ENCODE assay signal across 12 mouse cellular contexts in the genomic region with DNA sequence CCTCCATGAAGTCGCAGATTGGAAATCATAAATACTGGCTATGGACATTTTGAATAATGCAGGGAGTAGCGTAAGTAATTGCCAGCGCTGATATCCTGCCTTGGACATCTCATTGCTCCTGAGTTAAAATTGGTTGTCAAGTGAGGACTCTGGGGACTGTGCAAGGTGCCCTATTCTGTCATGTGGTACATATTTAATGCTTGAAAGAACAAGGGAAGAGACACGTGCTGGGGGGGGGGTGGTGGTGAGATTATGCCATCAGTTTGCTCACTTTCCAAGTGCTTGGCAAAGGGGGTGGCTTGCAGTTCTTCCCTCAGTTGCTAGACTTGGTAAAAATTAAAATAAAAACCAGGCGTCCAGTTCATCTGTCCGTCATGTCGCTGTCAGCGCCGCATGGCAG.
DNase-seq lines count a peak whose midpoint lies in the region; ATAC-seq and TF ChIP-seq lines count a peak whose summit lies in the region.
"Had no signal": no experiment of that assay in that cellular context is flagged by ENCODE, and none has a peak within 500 bp of the region (broad histone marks: within the 10 kb centered on the region; RNA-seq: fewer than 3 reads in every experiment).

No protein-coding gene starts in this region.

- no peak for TF ChIP-seq CTCF in left cerebral cortex, adult 2 months (IDR thresholded peaks at IDR 0.05)
- no peak for TF ChIP-seq CTCF in olfactory bulb, adult 2 months (IDR thresholded peaks at IDR 0.05; ENCODE audit: insufficient read depth, low read depth, low read length)

- WGBS in forebrain, embryonic 15.5 days = 22% methylated on average over 9 of the region's 9 CpGs
- 38% methylated on average over 9 of the region's 9 CpGs for WGBS in limb, embryonic 13.5 days
- 30% methylated on average over 9 of the region's 9 CpGs for WGBS in olfactory bulb, adult 2 months

- peak overlapping the region; percentile 79 for H3K4me2 ChIP-seq in forebrain, embryonic 15.5 days (replicated peaks)
- peak overlapping the region; percentile 67 for H3K4me2 ChIP-seq in limb, embryonic 13.5 days (replicated peaks)

- no peaks in the 10 kb centered on the region for H3K36me3 ChIP-seq in forebrain, embryonic 15.5 days
- no peaks in the 10 kb centered on the region for H3K36me3 ChIP-seq in limb, embryonic 13.5 days

- no peaks in the 10 kb centered on the region for H3K27me3 ChIP-seq in forebrain, embryonic 15.5 days
- peaks cover 54% of the 10 kb centered on the region for H3K27me3 ChIP-seq in limb, embryonic 13.5 days

- intact Hi-C loops in left cerebral cortex, adult 2 months (cut with DNase I) = loop anchor here (2.0 to 5.0 kb wide), 2 partner anchors 83 to 306 kb away; no protein-coding TSS in a partner anchor

- ATAC-seq in forebrain, embryonic 15.5 days (replicated peaks) = peak; percentile 49
- ATAC-seq in limb, embryonic 13.5 days (ENCODE audit: low FRiP score, low read depth) = no peak
- ATAC-seq: liver, postnatal 0 days had no signal

- DNase-seq in left cerebral cortex, adult 2 months (ENCODE audit: extremely low spot score in 1 of 2, low spot score in 2 of 2) = no peak
- DNase-seq in left cerebral cortex, adult 9 months (ENCODE audit: low spot score in 2 of 2) = no peak
- DNase-seq in frontal cortex, postnatal 25 days (ENCODE audit: low spot score in 2 of 2) = no peak
- DNase-seq in adrenal gland, postnatal 10 days = no peak
- DNase-seq: gastrocnemius, adult 2 months; kidney, adult 11 months; spleen, adult 18-20 months had no signal

- H3K9ac ChIP-seq in forebrain, embryonic 15.5 days (replicated peaks) = peak overlapping the region; percentile 68
- no peak overlapping the region for H3K9ac ChIP-seq in limb, embryonic 13.5 days
- H3K9ac ChIP-seq: liver, postnatal 0 days had no signal

- peaks cover 33% of the 10 kb centered on the region for H3K4me1 ChIP-seq in forebrain, embryonic 15.5 days
- peaks cover 11% of the 10 kb centered on the region; the same call in 1 of the 2 replicates for H3K4me1 ChIP-seq in limb, embryonic 13.5 days
- H3K4me1 ChIP-seq in olfactory bulb, adult 2 months (ENCODE audit: control insufficient read depth, insufficient read depth, low read length) = peaks cover 7% of the 10 kb centered on the region

- TF ChIP-seq POLR2A in olfactory bulb, adult 2 months (IDR thresholded peaks at IDR 0.05; ENCODE audit: insufficient read depth, low read depth, low read length) = no peak

- no peaks in the 10 kb centered on the region for H3K9me3 ChIP-seq in forebrain, embryonic 15.5 days
- H3K9me3 ChIP-seq in limb, embryonic 13.5 days = no peaks in the 10 kb centered on the region

- peak overlapping the region; percentile 77 for H3K4me3 ChIP-seq in left cerebral cortex, adult 2 months
- H3K4me3 ChIP-seq in forebrain, embryonic 15.5 days = peak overlapping the region; percentile 53
- H3K4me3 ChIP-seq in limb, embryonic 13.5 days = no peak overlapping the region
- peak overlapping the region; percentile 49 for H3K4me3 ChIP-seq in olfactory bulb, adult 2 months (ENCODE audit: insufficient read depth, low read depth, low read length)
- H3K4me3 ChIP-seq: gastrocnemius, adult 2 months; myocyte had no signal

- peak overlapping the region; percentile 94 for H3K27ac ChIP-seq in left cerebral cortex, adult 2 months
- H3K27ac ChIP-seq in forebrain, embryonic 15.5 days (replicated peaks) = peak overlapping the region; percentile 93
- H3K27ac ChIP-seq in limb, embryonic 13.5 days = no peak overlapping the region
- no peak overlapping the region for H3K27ac ChIP-seq in olfactory bulb, adult 2 months (ENCODE audit: insufficient read depth, low read depth, low read length)
- H3K27ac ChIP-seq: gastrocnemius, adult 2 months had no signal

Comparison
In these comparisons a context has a peak if more than half of its experiments do, and no peak if none do; other contexts are left out.
1. H3K27ac ChIP-seq: peak in left cerebral cortex, adult 2 months (single experiment) and forebrain, embryonic 15.5 days (single experiment); none in limb, embryonic 13.5 days (single experiment) and olfactory bulb, adult 2 months (single experiment).